Mouse (Mus musculus) G1E (cell line): Measurements from ENCODE around the gene 4930469K13Rik.

Source experiments
- CTCF ChIP-seq: IDR thresholded peaks from 2 replicates; pipeline ENCODE4 v1.5.1; 2012; ENCODE audit warnings: low read depth, low read length, inconsistent platforms, mixed read lengths
- GATA1 ChIP-seq: IDR thresholded peaks from 2 replicates; pipeline ENCODE4 v1.6.1; 2012; ENCODE audit warnings: borderline replicate concordance, low read length, inconsistent platforms, mixed read lengths
- GATA2 ChIP-seq: IDR thresholded peaks from 2 replicates; pipeline ENCODE4 v1.6.1; 2012; ENCODE audit warnings: low read depth, low read length, inconsistent platforms, borderline replicate concordance
- POLR2AphosphoS5 ChIP-seq: IDR thresholded peaks from 2 replicates; pipeline ENCODE4 v1.6.1; 2012; ENCODE audit warnings: low read depth, low read length, inconsistent platforms; ENCODE audit not compliant: insufficient replicate concordance

DNA sequence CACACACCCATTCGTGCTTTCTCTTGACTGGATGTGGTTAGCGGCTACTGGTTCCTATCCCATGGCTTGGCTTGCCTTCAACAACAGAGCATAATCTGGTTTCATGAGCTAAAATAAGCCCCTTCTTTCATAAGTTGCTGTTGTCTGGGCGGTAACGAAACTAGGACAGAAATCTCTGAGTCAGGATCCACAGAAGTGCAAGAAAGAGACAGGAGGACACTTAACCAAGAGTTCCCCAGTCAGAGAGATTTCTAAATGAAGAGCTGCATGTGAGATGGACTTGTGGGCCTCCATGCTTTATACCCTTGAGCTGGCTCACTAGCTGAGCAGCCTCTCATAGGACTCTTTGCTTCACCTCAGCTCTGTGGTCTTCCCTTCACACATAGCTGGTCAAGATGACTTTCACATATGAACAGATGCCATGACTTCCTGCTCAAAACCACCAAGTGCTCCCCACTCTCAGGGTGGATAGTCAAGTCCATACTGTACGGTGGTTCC is 64.3 kb downstream of the 4930469K13Rik start:
- no peak for TF ChIP-seq GATA1
- TF ChIP-seq CTCF: no peak
- TF ChIP-seq GATA2: no peak
- TF ChIP-seq POLR2AphosphoS5: no peak
